21 mouse cellular contexts compared by ENCODE assay signal in genomic region chr15:12941106-12941505, GRCm38 (mm10).
DNase-seq lines count a peak whose midpoint lies in the region; ATAC-seq and TF ChIP-seq lines count a peak whose summit lies in the region.
"Had no signal": no experiment of that assay in that cellular context is flagged by ENCODE, and none has a peak within 500 bp of the region (broad histone marks: within the 10 kb centered on the region; RNA-seq: fewer than 3 reads in every experiment).

No protein-coding gene starts in this region.

- no peak overlapping the region for H3K27ac ChIP-seq in forebrain, embryonic 11.5 days (ENCODE audit: low read depth, low read length)
- H3K27ac ChIP-seq in forebrain, postnatal 0 days (ENCODE audit: low read depth, low read length) = no peak overlapping the region
- no peak overlapping the region for H3K27ac ChIP-seq in kidney, embryonic 15.5 days
- no peak overlapping the region for H3K27ac ChIP-seq in midbrain, embryonic 14.5 days (replicated peaks; ENCODE audit: low read depth, low read length)
- H3K27ac ChIP-seq in liver, embryonic 12.5 days = no peak overlapping the region
- H3K27ac ChIP-seq: heart, adult 2 months; heart, embryonic 15.5 days; hindbrain, embryonic 13.5 days; hindbrain, postnatal 0 days had no signal

- H3K4me2 ChIP-seq in forebrain, embryonic 11.5 days (ENCODE audit: low read depth, low read length, severe bottlenecking) = peak overlapping the region; percentile 27; the same call in 1 of the 2 replicates
- no peak overlapping the region for H3K4me2 ChIP-seq in forebrain, postnatal 0 days (ENCODE audit: low read depth)
- 0 out of 2 replicates have a peak overlapping the region, but pooled peaks have one; percentile 0 for H3K4me2 ChIP-seq in kidney, embryonic 15.5 days
- no peak overlapping the region for H3K4me2 ChIP-seq in midbrain, embryonic 14.5 days (ENCODE audit: low read length)
- no peak overlapping the region for H3K4me2 ChIP-seq in liver, embryonic 12.5 days
- H3K4me2 ChIP-seq: heart, embryonic 11.5 days; heart, embryonic 15.5 days; hindbrain, embryonic 13.5 days had no signal

- no peak for TF ChIP-seq POLR2A in brain, embryonic 14.5 days (IDR thresholded peaks at IDR 0.05; ENCODE audit: borderline replicate concordance, extremely low read depth, insufficient read depth, insufficient read length, poor library complexity, severe bottlenecking)

- no peaks in the 10 kb centered on the region for H3K36me3 ChIP-seq in forebrain, embryonic 11.5 days (ENCODE audit: control insufficient read depth, insufficient read depth, low read length)
- peaks cover 4% of the 10 kb centered on the region for H3K36me3 ChIP-seq in forebrain, postnatal 0 days (ENCODE audit: insufficient read depth)
- peaks cover 7% of the 10 kb centered on the region; the same call in 1 of the 2 replicates for H3K36me3 ChIP-seq in kidney, embryonic 15.5 days
- H3K36me3 ChIP-seq in midbrain, embryonic 14.5 days (ENCODE audit: control insufficient read depth, insufficient read depth, low read length) = peaks cover 8% of the 10 kb centered on the region
- peaks cover 4% of the 10 kb centered on the region for H3K36me3 ChIP-seq in liver, embryonic 12.5 days
- H3K36me3 ChIP-seq: heart, embryonic 15.5 days had no signal

- H3K4me3 ChIP-seq in forebrain, embryonic 11.5 days (ENCODE audit: low read depth, low read length) = no peak overlapping the region
- no peak overlapping the region for H3K4me3 ChIP-seq in forebrain, postnatal 0 days (ENCODE audit: low read depth, low read length)
- no peak overlapping the region for H3K4me3 ChIP-seq in kidney, embryonic 15.5 days (replicated peaks)
- no peak overlapping the region for H3K4me3 ChIP-seq in midbrain, embryonic 14.5 days (replicated peaks; ENCODE audit: low read depth, low read length)
- no peak overlapping the region for H3K4me3 ChIP-seq in liver, embryonic 12.5 days
- H3K4me3 ChIP-seq: embryonic facial prominence, embryonic 10.5 days; heart, adult 2 months; heart, embryonic 15.5 days; hindbrain, embryonic 13.5 days had no signal

- H3K9ac ChIP-seq in forebrain, embryonic 11.5 days (ENCODE audit: low read length) = no peak overlapping the region
- no peak overlapping the region for H3K9ac ChIP-seq in forebrain, postnatal 0 days
- no peak overlapping the region for H3K9ac ChIP-seq in kidney, embryonic 15.5 days
- no peak overlapping the region for H3K9ac ChIP-seq in midbrain, embryonic 14.5 days (replicated peaks; ENCODE audit: low read length)
- no peak overlapping the region for H3K9ac ChIP-seq in liver, embryonic 12.5 days
- H3K9ac ChIP-seq: heart, embryonic 15.5 days; hindbrain, embryonic 13.5 days had no signal

- TF ChIP-seq CTCF in forebrain, postnatal 0 days (IDR thresholded peaks at IDR 0.05; ENCODE audit: low read depth) = no peak
- no peak for TF ChIP-seq CTCF in brain, embryonic 14.5 days (IDR thresholded peaks at IDR 0.05; ENCODE audit: borderline replicate concordance, extremely low read depth, insufficient read depth, insufficient read length)

- peak; percentile 64 for ATAC-seq in forebrain, embryonic 11.5 days (replicated peaks; ENCODE audit: low FRiP score)
- ATAC-seq in forebrain, postnatal 0 days = no peak
- no peak for ATAC-seq in kidney, embryonic 15.5 days (replicated peaks; ENCODE audit: low FRiP score)
- no peak for ATAC-seq in midbrain, embryonic 14.5 days (ENCODE audit: low FRiP score, low TSS enrichment)
- no peak for ATAC-seq in liver, embryonic 12.5 days
- ATAC-seq: hindbrain, postnatal 0 days; Patski had no signal

- H3K9me3 ChIP-seq in forebrain, embryonic 11.5 days (ENCODE audit: control insufficient read depth, low read length) = no peaks in the 10 kb centered on the region
- H3K9me3 ChIP-seq in forebrain, postnatal 0 days (ENCODE audit: low read length) = no peaks in the 10 kb centered on the region
- no peaks in the 10 kb centered on the region for H3K9me3 ChIP-seq in kidney, embryonic 15.5 days (replicated peaks)
- H3K9me3 ChIP-seq in midbrain, embryonic 14.5 days (ENCODE audit: control insufficient read depth, low read length) = no peaks in the 10 kb centered on the region
- no peaks in the 10 kb centered on the region for H3K9me3 ChIP-seq in liver, embryonic 12.5 days (replicated peaks)
- H3K9me3 ChIP-seq: embryonic facial prominence, embryonic 10.5 days; heart, embryonic 15.5 days; hindbrain, embryonic 13.5 days had no signal

- WGBS in forebrain, embryonic 11.5 days = 19% methylated on average over 9 of the region's 9 CpGs
- 15% methylated on average over 9 of the region's 9 CpGs for WGBS in forebrain, postnatal 0 days
- 50% methylated on average over 9 of the region's 9 CpGs for WGBS in kidney, embryonic 15.5 days
- WGBS in midbrain, embryonic 14.5 days = 34% methylated on average over 9 of the region's 9 CpGs
- WGBS in liver, embryonic 12.5 days (ENCODE audit: insufficient replicate concordance) = 80% methylated on average over 9 of the region's 9 CpGs

- no peaks in the 10 kb centered on the region; the same call in 1 of the 2 replicates for H3K27me3 ChIP-seq in forebrain, embryonic 11.5 days (ENCODE audit: control insufficient read depth, insufficient read depth, low read length)
- H3K27me3 ChIP-seq in forebrain, postnatal 0 days (ENCODE audit: insufficient read depth, low read length) = no peaks in the 10 kb centered on the region
- H3K27me3 ChIP-seq in kidney, embryonic 15.5 days = no peaks in the 10 kb centered on the region
- no peaks in the 10 kb centered on the region for H3K27me3 ChIP-seq in midbrain, embryonic 14.5 days (ENCODE audit: control insufficient read depth, insufficient read depth, low read length)
- H3K27me3 ChIP-seq in liver, embryonic 12.5 days (replicated peaks) = no peaks in the 10 kb centered on the region; the same call in 1 of the 2 replicates
- H3K27me3 ChIP-seq: CH12.LX; heart, embryonic 15.5 days; hindbrain, embryonic 13.5 days; Patski had no signal

- peaks cover 7% of the 10 kb centered on the region for H3K4me1 ChIP-seq in forebrain, embryonic 11.5 days (replicated peaks; ENCODE audit: control insufficient read depth, insufficient read depth, low read length)
- H3K4me1 ChIP-seq in forebrain, postnatal 0 days (ENCODE audit: insufficient read depth) = no peaks in the 10 kb centered on the region
- peaks cover 15% of the 10 kb centered on the region; the same call in 1 of the 2 replicates for H3K4me1 ChIP-seq in kidney, embryonic 15.5 days
- no peaks in the 10 kb centered on the region; the same call in 1 of the 2 replicates for H3K4me1 ChIP-seq in midbrain, embryonic 14.5 days (ENCODE audit: control insufficient read depth, insufficient read depth, low read length)
- H3K4me1 ChIP-seq in liver, embryonic 12.5 days = peaks cover 39% of the 10 kb centered on the region
- H3K4me1 ChIP-seq: heart, embryonic 15.5 days; hindbrain, embryonic 13.5 days had no signal

- DNase-seq in forebrain, embryonic 11.5 days (ENCODE audit: low spot score) = no peak
- no peak for DNase-seq in forebrain, postnatal 0 days
- DNase-seq in kidney, postnatal 4 days = no peak
- peak; percentile 56 for DNase-seq in brain, embryonic 14.5 days (ENCODE audit: low read depth)
- peak; percentile 54 for DNase-seq in midbrain, embryonic 14.5 days
- DNase-seq: adrenal gland, adult 2 months; adrenal gland, postnatal 25 days; cerebellum, adult 2 months; cerebellum, postnatal 10 days; gastrocnemius, postnatal 14 days; heart, adult 2 months; heart, postnatal 14 days had no signal

Comparison
In these comparisons a context has a peak if more than half of its experiments do, and no peak if none do; other contexts are left out.
1. H3K4me2 ChIP-seq: peak in forebrain, embryonic 11.5 days (single experiment) and kidney, embryonic 15.5 days (single experiment); none in forebrain, postnatal 0 days (single experiment), midbrain, embryonic 14.5 days (single experiment) and liver, embryonic 12.5 days (single experiment).
2. DNase-seq: peak in brain, embryonic 14.5 days (single experiment) and midbrain, embryonic 14.5 days (single experiment); none in forebrain, embryonic 11.5 days (single experiment), forebrain, postnatal 0 days (single experiment) and kidney, postnatal 4 days (0 of 2).